Mouse (Mus musculus): ENCODE data around the gene Ndrg4.

GRCm38 (mm10) chr8:95644942-95645341, 31.8 kb upstream of the Ndrg4 start:
- TF ChIP-seq CTCF (IDR thresholded peaks at IDR 0.05; ENCODE audit: extremely low read depth, insufficient read depth, insufficient read length, insufficient replicate concordance) (no peak), POLR2A (IDR thresholded peaks at IDR 0.05; ENCODE audit: low read depth, low read length) (no peak)
